Mouse (Mus musculus): ENCODE results near the gene Coro1c. TPM values are rescaled to one million over a fixed set of nuclear protein-coding genes. Genes with fewer than 3 reads are reported as not detected.

Coro1c gene
- polyA plus RNA-seq, 1 experiment from 2014 or later: 165 TPM

DNA sequence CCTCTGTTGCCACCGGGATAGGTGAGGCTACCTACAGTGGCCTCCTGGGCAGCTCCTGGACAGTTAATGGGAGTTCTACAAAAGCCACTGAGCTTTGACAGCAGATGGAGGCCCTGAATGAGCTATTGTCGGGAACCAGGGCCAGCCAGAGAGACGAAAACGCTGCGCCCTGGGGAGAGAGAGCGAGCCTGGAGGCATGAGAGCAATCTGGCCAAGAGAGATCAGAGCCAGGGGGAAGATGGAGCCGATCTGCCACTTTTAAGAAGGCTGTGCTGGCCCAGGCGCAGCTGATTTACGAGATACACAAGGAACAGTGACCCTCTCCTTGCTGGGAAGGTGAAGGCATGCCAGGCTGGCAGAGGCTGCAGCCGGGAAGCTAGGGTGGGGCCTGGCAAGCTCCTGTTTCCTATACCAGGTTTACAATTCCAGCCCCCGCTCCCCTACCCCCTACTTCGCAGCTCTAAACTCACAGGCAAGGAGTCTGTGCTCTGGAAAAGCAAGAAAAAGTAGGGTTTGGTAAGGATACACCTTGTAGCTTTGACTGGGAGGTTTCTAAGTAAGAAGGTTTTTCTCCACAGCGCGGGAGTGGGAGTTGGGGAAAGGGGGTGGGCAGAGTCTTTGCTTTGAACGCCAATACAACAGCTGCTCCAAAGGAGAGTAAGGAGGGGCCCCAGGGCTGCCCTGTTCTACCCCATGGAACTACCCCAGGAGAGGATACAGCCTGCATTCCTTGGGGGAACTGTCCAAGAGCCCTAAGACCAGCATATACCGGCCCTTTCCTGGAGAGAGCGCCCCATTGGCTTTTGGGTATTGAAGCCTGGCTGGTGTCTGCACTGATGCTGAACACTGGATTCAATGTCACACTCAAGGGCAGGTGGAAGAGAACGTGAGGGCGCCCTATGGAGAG is 42.5 kb upstream of the Coro1c start:
- Histone ChIP-seq H3K27me3 (ENCODE audit: insufficient read depth, low read length) (no peaks in the 10 kb centered on the region), H3K4me3 (ENCODE audit: low read depth, low read length) (no peak overlapping the region), H3K4me2 (no peak overlapping the region), H3K27ac (ENCODE audit: low read depth) (peak overlapping the region; percentile 56; the same call in 1 of the 2 replicates), H3K9me3 (ENCODE audit: low read depth, low read length) (no peaks in the 10 kb centered on the region), H3K36me3 (ENCODE audit: insufficient read depth) (peaks cover 82% of the 10 kb centered on the region), H3K9ac (no peak overlapping the region), H3K4me1 (ENCODE audit: insufficient read depth) (no peaks in the 10 kb centered on the region)
- no peak for DNase-seq
- 70% methylated on average over 19 of the region's 19 CpGs for WGBS
- TF ChIP-seq CTCF (IDR thresholded peaks at IDR 0.05; ENCODE audit: low read depth): no peak
- no peak for ATAC-seq (ENCODE audit: insufficient read depth)

DNA sequence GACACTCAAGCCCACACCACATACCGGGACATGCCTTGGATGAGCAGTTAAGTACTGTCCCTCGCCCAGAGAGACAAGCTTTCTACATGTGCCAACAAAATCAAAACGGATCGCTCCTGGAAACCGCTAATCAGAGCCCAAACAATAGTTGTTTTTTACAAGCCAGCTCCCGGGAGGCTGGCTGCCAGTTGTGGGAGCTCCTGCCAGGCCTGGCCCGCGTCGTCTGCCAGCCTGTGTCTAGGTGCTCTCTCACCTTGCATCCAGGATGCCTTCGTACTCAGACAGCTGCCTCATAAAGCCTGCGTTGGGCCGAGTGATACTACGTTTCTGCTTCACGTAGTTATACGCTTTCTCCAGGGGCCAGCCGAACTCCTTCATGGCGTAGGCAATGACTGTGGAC is 41.6 kb upstream of the Coro1c start:
- H3K4me2 ChIP-seq: no peak overlapping the region
- H3K27me3 ChIP-seq (ENCODE audit: insufficient read depth, low read length): no peaks in the 10 kb centered on the region
- no peak for TF ChIP-seq CTCF (IDR thresholded peaks at IDR 0.05; ENCODE audit: low read depth)
- ATAC-seq (ENCODE audit: insufficient read depth): no peak
- H3K27ac ChIP-seq (ENCODE audit: low read depth): no peak overlapping the region
- H3K36me3 ChIP-seq (ENCODE audit: insufficient read depth): peaks cover 85% of the 10 kb centered on the region
- no peaks in the 10 kb centered on the region for H3K9me3 ChIP-seq (ENCODE audit: low read depth, low read length)
- 89% methylated on average over 17 of the region's 17 CpGs for WGBS
- H3K9ac ChIP-seq: no peak overlapping the region
- H3K4me1 ChIP-seq (ENCODE audit: insufficient read depth): no peaks in the 10 kb centered on the region
- no peak overlapping the region for H3K4me3 ChIP-seq (ENCODE audit: low read depth, low read length)
- no peak for DNase-seq

DNA sequence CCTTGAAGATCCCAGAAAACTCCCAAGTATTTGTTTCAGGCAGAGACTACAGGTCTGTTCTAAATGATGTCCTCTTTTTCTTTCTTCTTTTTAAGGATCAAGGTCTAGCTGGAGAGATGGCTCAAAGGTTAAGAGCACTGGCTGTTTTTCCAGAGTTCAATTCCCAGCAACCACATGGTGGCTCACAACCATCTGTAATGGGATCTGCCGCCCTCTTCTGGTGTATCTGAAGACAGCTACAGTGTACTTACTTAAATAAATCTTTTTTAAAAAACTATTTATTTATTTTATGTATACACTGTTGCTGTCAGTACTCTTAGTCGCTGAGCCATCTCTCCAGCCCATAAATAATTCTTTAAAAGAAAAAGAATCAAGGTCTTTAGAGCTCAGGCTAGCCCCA is 38.7 kb upstream of the Coro1c start:
- no peak for DNase-seq
- Histone ChIP-seq H3K9ac (no peak overlapping the region), H3K27ac (ENCODE audit: low read depth) (no peak overlapping the region), H3K9me3 (ENCODE audit: low read depth, low read length) (no peaks in the 10 kb centered on the region), H3K4me3 (ENCODE audit: low read depth, low read length) (no peak overlapping the region), H3K4me1 (ENCODE audit: insufficient read depth) (no peaks in the 10 kb centered on the region), H3K4me2 (no peak overlapping the region), H3K27me3 (ENCODE audit: insufficient read depth, low read length) (no peaks in the 10 kb centered on the region), H3K36me3 (ENCODE audit: insufficient read depth) (peaks cover 94% of the 10 kb centered on the region)
- TF ChIP-seq CTCF (IDR thresholded peaks at IDR 0.05; ENCODE audit: low read depth): 0 out of 2 replicates have a peak, but pooled peaks have one; percentile 28
- no peak for ATAC-seq (ENCODE audit: insufficient read depth)
- WGBS: 63% methylated on average over 2 of the region's 2 CpGs

DNA sequence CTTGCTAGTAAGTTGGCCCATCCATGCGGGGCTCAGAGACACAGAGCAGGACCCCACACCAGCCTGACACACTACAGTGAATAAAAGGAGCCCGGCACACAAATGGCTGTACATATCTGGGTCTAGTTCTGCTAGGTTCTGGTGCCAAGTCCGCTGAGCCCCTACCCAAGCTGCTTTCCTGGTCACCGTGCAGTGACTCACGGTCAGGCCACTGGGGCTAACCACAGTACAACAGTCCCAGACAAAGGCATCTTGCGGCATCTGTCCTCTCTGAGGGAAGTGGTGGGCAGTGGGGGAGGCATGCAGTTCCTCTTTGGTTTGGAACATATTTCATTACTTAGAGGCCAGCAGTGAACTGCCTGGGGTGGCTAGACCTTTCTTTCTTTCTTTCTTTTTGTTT is 36.6 kb upstream of the Coro1c start:
- Histone ChIP-seq H3K27me3 (ENCODE audit: insufficient read depth, low read length) (no peaks in the 10 kb centered on the region), H3K36me3 (ENCODE audit: insufficient read depth) (peaks cover 95% of the 10 kb centered on the region), H3K27ac (ENCODE audit: low read depth) (no peak overlapping the region), H3K4me1 (ENCODE audit: insufficient read depth) (no peaks in the 10 kb centered on the region), H3K4me3 (ENCODE audit: low read depth, low read length) (no peak overlapping the region), H3K9ac (no peak overlapping the region), H3K9me3 (ENCODE audit: low read depth, low read length) (no peaks in the 10 kb centered on the region), H3K4me2 (no peak overlapping the region)
- no peak for TF ChIP-seq CTCF (IDR thresholded peaks at IDR 0.05; ENCODE audit: low read depth)
- WGBS: 85% methylated on average over 6 of the region's 6 CpGs
- no peak for ATAC-seq (ENCODE audit: insufficient read depth)
- DNase-seq: no peak

DNA sequence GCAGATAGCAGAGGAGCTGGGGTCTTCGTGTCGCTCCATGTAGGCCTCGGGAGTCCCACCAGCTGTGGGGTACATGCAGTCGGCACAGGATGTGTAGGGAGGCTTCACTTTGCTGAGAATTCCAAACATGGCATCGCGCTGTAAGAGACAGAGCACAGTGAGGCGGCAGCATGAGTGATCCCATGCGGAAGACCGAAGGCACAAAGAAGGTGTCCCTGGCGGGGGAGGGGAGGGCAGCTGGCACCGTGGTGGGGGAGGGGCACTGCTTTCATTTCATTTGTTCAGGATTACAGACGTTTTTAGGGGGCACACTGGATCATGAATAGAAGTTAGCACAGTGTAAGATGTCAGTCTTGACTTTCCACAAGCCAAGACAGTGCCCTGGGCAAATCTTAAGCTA is 34.8 kb upstream of the Coro1c start:
- DNase-seq (no peak), ATAC-seq (ENCODE audit: insufficient read depth) (no peak)
- H3K9ac ChIP-seq: no peak overlapping the region
- no peaks in the 10 kb centered on the region for H3K4me1 ChIP-seq (ENCODE audit: insufficient read depth)
- H3K4me2 ChIP-seq: no peak overlapping the region
- H3K27me3 ChIP-seq (ENCODE audit: insufficient read depth, low read length): no peaks in the 10 kb centered on the region
- H3K36me3 ChIP-seq (ENCODE audit: insufficient read depth): peaks cover 89% of the 10 kb centered on the region
- no peak overlapping the region for H3K4me3 ChIP-seq (ENCODE audit: low read depth, low read length)
- 79% methylated on average over 12 of the region's 12 CpGs for WGBS
- H3K9me3 ChIP-seq (ENCODE audit: low read depth, low read length): no peaks in the 10 kb centered on the region
- TF ChIP-seq CTCF (IDR thresholded peaks at IDR 0.05; ENCODE audit: low read depth): no peak
- no peak overlapping the region for H3K27ac ChIP-seq (ENCODE audit: low read depth)

DNA sequence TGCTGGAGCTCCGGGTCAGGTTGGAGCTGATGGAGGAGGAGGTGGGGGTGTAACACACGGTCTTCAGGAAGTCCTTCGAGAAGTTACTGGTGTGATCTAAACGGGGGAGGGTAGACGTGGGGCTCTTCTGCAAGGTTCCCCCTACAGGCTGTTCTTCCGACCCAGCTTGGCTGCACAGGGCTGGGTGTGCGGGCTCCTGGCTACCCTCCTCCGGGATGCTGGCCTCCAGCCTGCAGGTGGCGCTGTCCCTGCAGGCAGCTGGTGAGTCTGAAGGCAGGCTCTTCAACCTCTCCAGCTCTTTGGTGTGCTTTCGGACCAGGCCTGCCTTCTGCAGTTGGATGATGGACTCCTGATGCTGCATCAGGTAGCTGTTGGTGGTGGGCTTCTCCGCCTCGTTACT is 34.0 kb upstream of the Coro1c start:
- WGBS: 76% methylated on average over 12 of the region's 12 CpGs
- no peak for ATAC-seq (ENCODE audit: insufficient read depth)

DNA sequence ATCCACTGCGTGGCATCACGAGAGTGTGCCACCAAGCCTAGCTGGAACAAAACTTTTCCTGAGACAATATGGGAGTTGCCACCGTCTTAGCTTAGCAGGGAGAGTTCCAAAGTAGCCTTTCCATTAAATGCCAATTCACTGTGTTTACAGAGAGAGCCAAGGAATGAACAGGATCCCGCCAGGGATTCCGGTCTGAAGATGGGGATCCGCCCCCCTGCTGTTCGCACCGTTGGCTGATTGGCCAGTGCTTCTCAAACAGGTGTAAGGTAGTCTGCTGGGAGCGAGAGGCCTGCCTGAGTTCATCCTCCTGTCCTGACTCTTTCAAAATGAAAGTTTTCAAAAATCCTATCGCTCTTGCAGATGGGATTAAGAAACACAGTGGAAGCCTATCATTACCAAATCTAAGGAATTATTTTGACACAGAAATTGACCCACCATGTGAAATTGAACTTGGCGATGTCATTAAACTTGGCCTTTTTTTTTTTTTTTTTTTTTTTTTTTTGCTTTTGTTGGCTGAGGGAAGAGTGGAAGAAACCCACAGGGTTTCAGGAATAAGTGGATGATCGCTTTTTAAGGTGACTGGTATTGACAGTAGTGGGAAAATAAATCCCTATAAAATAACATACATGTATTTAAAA is 30.8 kb upstream of the Coro1c start:
- Histone ChIP-seq H3K27ac (ENCODE audit: low read depth) (no peak overlapping the region), H3K4me1 (ENCODE audit: insufficient read depth) (no peaks in the 10 kb centered on the region), H3K4me3 (ENCODE audit: low read depth, low read length) (no peak overlapping the region), H3K9me3 (ENCODE audit: low read depth, low read length) (no peaks in the 10 kb centered on the region), H3K36me3 (ENCODE audit: insufficient read depth) (peaks cover 61% of the 10 kb centered on the region), H3K4me2 (no peak overlapping the region), H3K27me3 (ENCODE audit: insufficient read depth, low read length) (no peaks in the 10 kb centered on the region), H3K9ac (no peak overlapping the region)
- DNase-seq (no peak), ATAC-seq (ENCODE audit: insufficient read depth) (no peak)
- no peak for TF ChIP-seq CTCF (IDR thresholded peaks at IDR 0.05; ENCODE audit: low read depth)
- WGBS: 48% methylated on average over 12 of the region's 12 CpGs

More for the DNA sequence above, 34.0 kb upstream of the Coro1c start:
- TF ChIP-seq CTCF (IDR thresholded peaks at IDR 0.05; ENCODE audit: low read depth): peak; percentile 61
- Histone ChIP-seq H3K4me1 (ENCODE audit: insufficient read depth) (no peaks in the 10 kb centered on the region), H3K9ac (no peak overlapping the region), H3K4me2 (no peak overlapping the region), H3K4me3 (ENCODE audit: low read depth, low read length) (no peak overlapping the region), H3K9me3 (ENCODE audit: low read depth, low read length) (no peaks in the 10 kb centered on the region), H3K27ac (ENCODE audit: low read depth) (no peak overlapping the region), H3K27me3 (ENCODE audit: insufficient read depth, low read length) (no peaks in the 10 kb centered on the region), H3K36me3 (ENCODE audit: insufficient read depth) (peaks cover 90% of the 10 kb centered on the region)
- no peak for DNase-seq
